Mouse (Mus musculus): ENCODE data around the gene Gm20390. TPM values are rescaled to one million over a fixed set of nuclear protein-coding genes. Genes with fewer than 3 reads are reported as not detected.
A peak's percentile ranks its signal among the peaks of the same experiment; 100 is the strongest.
"Not testable (repeated sequence)": the region's sequence is repeated elsewhere in the genome, so short reads cannot be mapped to it uniquely, and the experiment has no call there.

Gene Gm20390
- total RNA-seq, 2 experiments from 2014 or later: 32.3 TPM; not detected in 1

- no peak for ATAC-seq (replicated peaks; ENCODE audit: low FRiP score, poor library complexity, severe bottlenecking)
Observed at GRCm38 (mm10) chr11:93968848-93969128, 695 bp upstream of the Gm20390 start.

GRCm38 (mm10) chr11:93967381-93967780 lies 712 bp downstream of the Gm20390 start:
- 0 out of 2 replicates have a peak, but pooled peaks have one; percentile 12 for ATAC-seq (replicated peaks; ENCODE audit: low FRiP score, poor library complexity, severe bottlenecking)

- no peak for ATAC-seq (replicated peaks; ENCODE audit: low FRiP score, poor library complexity, severe bottlenecking)
Observed at GRCm38 (mm10) chr11:93965391-93965790, 2.7 kb downstream of the Gm20390 start.

- ATAC-seq (replicated peaks; ENCODE audit: low FRiP score, poor library complexity, severe bottlenecking): no peak
Observed at GRCm38 (mm10) chr11:93963013-93963412, 5.1 kb downstream of the Gm20390 start.

- ATAC-seq (replicated peaks; ENCODE audit: low FRiP score, poor library complexity, severe bottlenecking): no peak
Observed at GRCm38 (mm10) chr11:93961482-93961881, 6.6 kb downstream of the Gm20390 start.

GRCm38 (mm10) chr11:93957746-93958145 lies 10.3 kb downstream of the Gm20390 start:
- ATAC-seq (replicated peaks; ENCODE audit: low FRiP score, poor library complexity, severe bottlenecking): no peak

- ATAC-seq (replicated peaks; ENCODE audit: low FRiP score, poor library complexity, severe bottlenecking): no peak
Observed at GRCm38 (mm10) chr11:93957031-93957555, 11.0 kb downstream of the Gm20390 start.

- ATAC-seq (replicated peaks; ENCODE audit: low FRiP score, poor library complexity, severe bottlenecking): no peak
Observed at GRCm38 (mm10) chr11:93956159-93956558, 11.9 kb downstream of the Gm20390 start, which contains the start of gene Nme2. Gene Nme2 (minus strand): TSS chr11:93956259.

GRCm38 (mm10) chr11:93955256-93956150 lies 12.6 kb downstream of the Gm20390 start:
- ATAC-seq (replicated peaks; ENCODE audit: low FRiP score, poor library complexity, severe bottlenecking): peak; percentile 96

- ATAC-seq (replicated peaks; ENCODE audit: low FRiP score, poor library complexity, severe bottlenecking): no peak
Observed at GRCm38 (mm10) chr11:93954738-93955255, 13.3 kb downstream of the Gm20390 start.

GRCm38 (mm10) chr11:93952376-93952775 lies 15.7 kb downstream of the Gm20390 start:
- ATAC-seq (replicated peaks; ENCODE audit: low FRiP score, poor library complexity, severe bottlenecking): no peak

GRCm38 (mm10) chr11:93950045-93950444 lies 18.0 kb downstream of the Gm20390 start:
- no peak for ATAC-seq (replicated peaks; ENCODE audit: low FRiP score, poor library complexity, severe bottlenecking)

GRCm38 (mm10) chr11:93948887-93949567 lies 19.1 kb downstream of the Gm20390 start:
- ATAC-seq (replicated peaks; ENCODE audit: low FRiP score, poor library complexity, severe bottlenecking): no peak

GRCm38 (mm10) chr11:93944986-93945385 lies 23.1 kb downstream of the Gm20390 start:
- no peak for ATAC-seq (replicated peaks; ENCODE audit: low FRiP score, poor library complexity, severe bottlenecking)

GRCm38 (mm10) chr11:93940906-93941305 lies 27.2 kb downstream of the Gm20390 start:
- no peak for ATAC-seq (replicated peaks; ENCODE audit: low FRiP score, poor library complexity, severe bottlenecking)

- no peak for ATAC-seq (replicated peaks; ENCODE audit: low FRiP score, poor library complexity, severe bottlenecking)
Observed at GRCm38 (mm10) chr11:93929106-93929505, 39.0 kb downstream of the Gm20390 start.

- ATAC-seq (replicated peaks; ENCODE audit: low FRiP score, poor library complexity, severe bottlenecking): not testable (repeated sequence)
Observed at GRCm38 (mm10) chr11:93915019-93915418, 53.1 kb downstream of the Gm20390 start.

GRCm38 (mm10) chr11:93911603-93912002 lies 56.5 kb downstream of the Gm20390 start:
- ATAC-seq (replicated peaks; ENCODE audit: low FRiP score, poor library complexity, severe bottlenecking): no peak

- ATAC-seq (replicated peaks; ENCODE audit: low FRiP score, poor library complexity, severe bottlenecking): no peak
Observed at GRCm38 (mm10) chr11:93908829-93909228, 59.3 kb downstream of the Gm20390 start.

GRCm38 (mm10) chr11:93907839-93908238 lies 60.3 kb downstream of the Gm20390 start:
- ATAC-seq (replicated peaks; ENCODE audit: low FRiP score, poor library complexity, severe bottlenecking): no peak

GRCm38 (mm10) chr11:93906834-93907233 lies 61.3 kb downstream of the Gm20390 start:
- no peak for ATAC-seq (replicated peaks; ENCODE audit: low FRiP score, poor library complexity, severe bottlenecking)
